Mouse (Mus musculus): ENCODE measurements at regions not wholly inside any gene's neighbourhood (a gene's known extent, or its start where the extent isn't known, plus 50 kb on each side); places are given as distances from the start of the nearest gene placed in this dataset.

DNA sequence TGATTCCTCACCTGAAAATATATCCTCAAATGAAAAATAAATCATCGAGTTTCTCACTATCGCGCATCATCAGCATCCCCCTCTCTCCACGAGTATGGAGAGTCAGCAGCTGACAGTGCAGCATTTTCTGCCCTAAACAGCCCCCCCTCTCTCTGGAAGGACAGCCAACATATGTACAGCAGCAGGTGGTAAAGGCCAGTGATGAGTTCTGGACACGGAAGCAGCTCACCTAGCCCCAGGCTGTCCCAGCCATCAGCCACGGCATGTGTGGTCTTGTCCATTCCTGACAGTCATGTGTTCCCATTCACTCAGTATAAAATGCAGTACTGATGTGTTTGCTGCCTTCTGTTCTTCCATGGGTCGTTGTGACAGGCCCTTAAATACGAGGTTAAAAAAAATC, 106.7 kb upstream of the Spdl1 start:
- TF ChIP-seq HCFC1 (IDR thresholded peaks at IDR 0.05; ENCODE audit: borderline replicate concordance, insufficient read depth, low read length), result no peak
- TF ChIP-seq ZNF384 (IDR thresholded peaks at IDR 0.05; ENCODE audit: low read depth, low read length), result no peak
- TF ChIP-seq MAFK (IDR thresholded peaks at IDR 0.05; ENCODE audit: insufficient read depth, low read depth, low read length), result no peak
- no peak for TF ChIP-seq ZC3H11A (IDR thresholded peaks at IDR 0.05; ENCODE audit: borderline replicate concordance, low read depth, low read length)
- no peak for TF ChIP-seq CHD2 (IDR thresholded peaks at IDR 0.05; ENCODE audit: low read depth, low read length)

Measured in ES-E14 (cell line).